Mouse (Mus musculus) stomach, postnatal 0 days (tissue): ENCODE data around the gene Aunip. TPM values are rescaled to one million over a fixed set of nuclear protein-coding genes. Genes with fewer than 3 reads are reported as not detected.

ENCODE experiments used
- ATAC-seq: fragments of 200-750 bp; cut with Nextera tagmentation; 2 replicates; pipeline ENCODE4 v1.8.0; 2017; ENCODE audit not compliant: low FRiP score, low TSS enrichment
- DNase-seq: peaks from one replicate; pipeline ENCODE4 v3.0.0-alpha.2; 2016; ENCODE audit warnings: low spot score
- H3K27ac ChIP-seq: fragments of 300-500 bp; sonication (generic); replicated peaks from 2 replicates; pipeline ENCODE4 v1.5.1; 2014; ENCODE audit warnings: mild to moderate bottlenecking, control low read depth
- H3K27me3 ChIP-seq: fragments of 300-500 bp; sonication (generic); 2 replicates; pipeline ENCODE4 v1.6.1; 2014; ENCODE audit warnings: low read length; ENCODE audit not compliant: control insufficient read depth, insufficient read depth
- H3K36me3 ChIP-seq: fragments of 300-500 bp; sonication (generic); 2 replicates; pipeline ENCODE4 v1.6.1; 2014; ENCODE audit warnings: low read length, mixed read lengths; ENCODE audit not compliant: control insufficient read depth, insufficient read depth
- H3K4me1 ChIP-seq: fragments of 300-500 bp; sonication (generic); replicated peaks from 2 replicates; pipeline ENCODE4 v1.6.1; 2014; ENCODE audit warnings: antibody characterized with exemption; ENCODE audit not compliant: control insufficient read depth, insufficient read depth
- H3K4me2 ChIP-seq: fragments of 300-500 bp; sonication (generic); replicated peaks from 2 replicates; pipeline ENCODE4 v1.6.1; 2014; ENCODE audit warnings: low read depth, mild to moderate bottlenecking, control low read depth, moderate library complexity
- H3K4me3 ChIP-seq: fragments of 300-500 bp; sonication (generic); 2 replicates; pipeline ENCODE4 v1.5.1; 2014; ENCODE audit warnings: low read depth, low read length, control low read depth
- H3K9ac ChIP-seq: fragments of 300-500 bp; sonication (generic); 2 replicates; pipeline ENCODE4 v1.6.1; 2014; ENCODE audit warnings: mild to moderate bottlenecking, low read length, control low read depth, mixed read lengths
- H3K9me3 ChIP-seq: fragments of 300-500 bp; sonication (generic); 2 replicates; pipeline ENCODE4 v1.6.1; 2016; ENCODE audit warnings: low read length; ENCODE audit not compliant: control insufficient read depth
- CTCF ChIP-seq: IDR thresholded peaks from 2 replicates; pipeline ENCODE4 v1.5.1; 2016; ENCODE audit warnings: antibody characterized with exemption, low read depth, mild to moderate bottlenecking, moderate library complexity
- WGBS: fragments of 180-500 bp; shearing (Covaris S2); extraction: QIAGEN DNeasy Blood & Tissue Kit; methylation state at CpG from one replicate; pipeline ENCODE4 v1.1.7; 2014; 5-methylcytosine and 5-hydroxymethylcytosine counted together
- microRNA-seq: library from miRNA; unstranded; fragments of <30 nt; microRNA quantifications from one replicate; pipeline ENCODE4, GENCODE M21; 2016
- polyA plus RNA-seq: library from polyadenylated mRNA; unstranded; fragments of >200 nt; fragmentation: Nextera tagmentation; extraction: Ambion mirVana; gene quantifications from 2 replicates; pipeline ENCODE4 v1.2.1, GENCODE M21; 2015

Gene Aunip
- polyA plus RNA-seq, 1 experiment from 2014 or later, result 3.5 TPM

DNA sequence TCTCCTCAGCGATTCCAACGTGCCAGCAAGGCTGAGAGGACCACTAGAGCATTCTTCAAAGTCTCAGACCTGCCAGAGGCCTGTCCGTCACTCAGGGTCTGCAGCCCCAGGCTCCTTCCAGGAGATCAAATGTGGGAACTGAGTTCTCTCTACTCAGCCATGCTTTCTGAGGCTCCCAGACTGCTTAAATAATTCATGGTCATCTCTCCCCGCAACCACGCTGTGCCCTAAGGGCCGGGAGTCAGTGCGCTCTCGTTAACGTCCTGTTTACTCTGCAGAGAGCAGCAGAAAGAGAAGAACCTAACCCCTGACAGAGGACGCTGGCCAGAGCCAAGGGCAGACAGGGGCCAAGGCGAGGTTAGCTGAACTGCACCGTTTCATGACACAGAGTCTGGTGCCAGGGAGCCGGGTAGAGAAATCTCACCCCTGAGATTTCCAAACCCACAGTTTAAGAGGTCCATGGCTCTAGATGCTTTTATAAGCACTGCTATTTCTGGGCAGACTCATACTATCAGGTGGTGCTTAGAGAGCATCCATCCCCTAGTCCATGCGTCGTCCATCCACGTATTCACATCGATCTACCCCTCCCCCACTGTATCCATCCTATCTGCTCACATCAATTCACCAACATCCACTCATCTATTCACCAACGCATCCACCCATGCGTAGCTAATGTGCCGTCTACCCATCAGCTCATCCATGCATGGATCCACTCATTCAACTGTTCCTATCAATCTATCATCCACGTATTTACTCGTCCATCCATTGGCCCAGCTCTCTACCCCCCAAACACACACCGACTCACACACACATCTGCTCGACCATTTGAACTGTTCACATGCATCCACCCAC lies 61.9 kb downstream of the Aunip start:
- no peaks in the 10 kb centered on the region for H3K4me1 ChIP-seq
- TF ChIP-seq CTCF, result no peak
- H3K27ac ChIP-seq, result no peak overlapping the region
- H3K9me3 ChIP-seq, result no peaks in the 10 kb centered on the region
- H3K9ac ChIP-seq, result no peak overlapping the region
- 82% methylated on average over 24 of the region's 24 CpGs for WGBS
- H3K4me2 ChIP-seq, result no peak overlapping the region
- H3K27me3 ChIP-seq, result no peaks in the 10 kb centered on the region
- H3K36me3 ChIP-seq, result no peaks in the 10 kb centered on the region
- no peak for ATAC-seq
- DNase-seq, result no peak
- H3K4me3 ChIP-seq, result no peak overlapping the region

Small RNA genes within 50 kb of the gene (microRNA-seq; reads per million reads assigned to microRNA genes)
- not detected for gene Gm23634
- gene Mir6403, result not detected

Other genes starting within 250 kb of the Aunip start
- gene Pdik1l, start 223.1 kb upstream of the Aunip start, polyA plus RNA-seq, result 8.3 and 8.4 TPM in 2 replicates
- 0.07 and 0.13 TPM in 2 replicates for gene Trim63, start 195.9 kb upstream of the Aunip start, polyA plus RNA-seq
- 0.06 and 0.07 TPM in 2 replicates for gene Slc30a2, start 167.8 kb upstream of the Aunip start, polyA plus RNA-seq
- gene Extl1, start 127.1 kb upstream of the Aunip start, polyA plus RNA-seq, result 1.8 and 2.1 TPM in 2 replicates
- gene Pafah2, start 114.7 kb upstream of the Aunip start, polyA plus RNA-seq, result 16.8 and 17.1 TPM in 2 replicates
- gene Stmn1, start 42.7 kb upstream of the Aunip start, polyA plus RNA-seq, result 358 and 380 TPM in 2 replicates
- 51.8 and 56.4 TPM in 2 replicates for gene Paqr7, start 14.3 kb upstream of the Aunip start, polyA plus RNA-seq
- gene Mtfr1l, start 24.4 kb downstream of the Aunip start, polyA plus RNA-seq, result 64.7 and 70.3 TPM in 2 replicates
- 8.6 and 12.1 TPM in 2 replicates for gene Selenon, start 41.2 kb downstream of the Aunip start, polyA plus RNA-seq
- 1.5 TPM in 2 replicates for gene Man1c1, start 193.3 kb downstream of the Aunip start, polyA plus RNA-seq